Mouse (Mus musculus): ENCODE results near the gene Klrc1. TPM values are rescaled to one million over a fixed set of nuclear protein-coding genes. Genes with fewer than 3 reads are reported as not detected.
"Not testable (repeated sequence)": the region's sequence is repeated elsewhere in the genome, so short reads cannot be mapped to it uniquely, and the experiment has no call there.

The Klrc1 gene
- total RNA-seq (2021) = not detected

GRCm38 (mm10) chr6:129678873-129679272 is at the start of gene Klrc1:
Gene Klrc1, minus strand, starts transcription at chr6:129678973.
- intact Hi-C loops (cut with DNase I) = no loop called here
- DNase-seq (ENCODE audit: extremely low spot score in 1 of 2, low spot score in 2 of 2) = no peak

GRCm38 (mm10) chr6:129727237-129727636 is 48.5 kb upstream of the Klrc1 start:
- no peak for DNase-seq (ENCODE audit: extremely low spot score in 1 of 2, low spot score in 2 of 2)
- intact Hi-C loops (cut with DNase I) = no loop called here

- intact Hi-C loops (cut with DNase I) = no loop called here
- no peak for DNase-seq (ENCODE audit: extremely low spot score in 1 of 2, low spot score in 2 of 2)
Observed at GRCm38 (mm10) chr6:129721390-129721789, 42.6 kb upstream of the Klrc1 start.

GRCm38 (mm10) chr6:129720487-129720886 is 41.7 kb upstream of the Klrc1 start:
- intact Hi-C loops (cut with DNase I) = no loop called here
- DNase-seq (ENCODE audit: extremely low spot score in 1 of 2, low spot score in 2 of 2) = no peak

GRCm38 (mm10) chr6:129717032-129717431 is 38.3 kb upstream of the Klrc1 start, which contains the start of gene Klri1:
Gene Klri1, minus strand, starts transcription at chr6:129717132.
- intact Hi-C loops (cut with DNase I) = no loop called here
- DNase-seq (ENCODE audit: extremely low spot score in 1 of 2, low spot score in 2 of 2) = no peak

- DNase-seq (ENCODE audit: extremely low spot score in 1 of 2, low spot score in 2 of 2) = no peak
- intact Hi-C loops (cut with DNase I) = no loop called here
Observed at GRCm38 (mm10) chr6:129713566-129713965, 34.8 kb upstream of the Klrc1 start.

- DNase-seq (ENCODE audit: extremely low spot score in 1 of 2, low spot score in 2 of 2); intact Hi-C loops (cut with DNase I): not testable (repeated sequence)
Observed at GRCm38 (mm10) chr6:129691436-129691835, 12.7 kb upstream of the Klrc1 start.

GRCm38 (mm10) chr6:129680379-129680778 is 1.6 kb upstream of the Klrc1 start:
- no peak for DNase-seq (ENCODE audit: extremely low spot score in 1 of 2, low spot score in 2 of 2)
- intact Hi-C loops (cut with DNase I) = no loop called here

- intact Hi-C loops (cut with DNase I); DNase-seq (ENCODE audit: extremely low spot score in 1 of 2, low spot score in 2 of 2): not testable (repeated sequence)
Observed at GRCm38 (mm10) chr6:129661301-129661700, 17.5 kb downstream of the Klrc1 start.

- DNase-seq (ENCODE audit: extremely low spot score in 1 of 2, low spot score in 2 of 2); intact Hi-C loops (cut with DNase I): not testable (repeated sequence)
Observed at GRCm38 (mm10) chr6:129660589-129660988, 18.2 kb downstream of the Klrc1 start, which contains the start of gene Klrc2. Gene Klrc2, minus strand, starts transcription at chr6:129660689.

- DNase-seq (ENCODE audit: extremely low spot score in 1 of 2, low spot score in 2 of 2); intact Hi-C loops (cut with DNase I): not testable (repeated sequence)
Observed at GRCm38 (mm10) chr6:129644054-129644453, 34.7 kb downstream of the Klrc1 start.

- DNase-seq (ENCODE audit: extremely low spot score in 1 of 2, low spot score in 2 of 2); intact Hi-C loops (cut with DNase I): not testable (repeated sequence)
Observed at GRCm38 (mm10) chr6:129643237-129643636, 35.5 kb downstream of the Klrc1 start, which contains the start of gene Klrc3. Gene Klrc3, minus strand, starts transcription at chr6:129643337.

GRCm38 (mm10) chr6:129631046-129631445 is 47.7 kb downstream of the Klrc1 start:
- intact Hi-C loops (cut with DNase I); DNase-seq (ENCODE audit: extremely low spot score in 1 of 2, low spot score in 2 of 2): not testable (repeated sequence)

GRCm38 (mm10) chr6:129623735-129624134 is 55.0 kb downstream of the Klrc1 start, which contains the start of gene Klrk1:
Gene Klrk1, minus strand, starts transcription at chr6:129623864.
- intact Hi-C loops (cut with DNase I) = no loop called here

More at GRCm38 (mm10) chr6:129623735-129624134, 55.0 kb downstream of the Klrc1 start, which contains the start of gene Klrk1:
- no peak for DNase-seq (ENCODE audit: extremely low spot score in 1 of 2, low spot score in 2 of 2)

Small RNA genes within 50 kb of the gene (microRNA-seq; reads per million reads assigned to microRNA genes)
- not detected for gene Mir680-1

Other genes with a start within 250 kb of the Klrc1 start
- gene Clec1a, start 227.0 kb downstream of the Klrc1 start, total RNA-seq (2021) = 1 to 10 TPM; 1.5 to 2.6 TPM
- gene Olr1, start 171.8 kb downstream of the Klrc1 start, total RNA-seq (2021) = not detected
- gene Tmem52b, start 166.4 kb downstream of the Klrc1 start, total RNA-seq (2021) = not detected
- 100 to 1,000 TPM; 450 to 458 TPM for gene Gabarapl1, start 145.8 kb downstream of the Klrc1 start, total RNA-seq (2021)
- gene Klre1, start 101.1 kb downstream of the Klrc1 start, total RNA-seq (2021) = not detected
- not detected for gene Klrd1, start 87.2 kb downstream of the Klrc1 start, total RNA-seq (2021)
- not detected for gene Klrk1, start 55.1 kb downstream of the Klrc1 start, total RNA-seq (2021)
- gene Klrc3, start 35.6 kb downstream of the Klrc1 start, total RNA-seq (2021) = not detected
- gene Klrc2, start 18.3 kb downstream of the Klrc1 start, total RNA-seq (2021) = not detected
- not detected for gene Klri1, start 38.2 kb upstream of the Klrc1 start, total RNA-seq (2021)
- gene Klri2, start 61.5 kb upstream of the Klrc1 start, total RNA-seq (2021) = under 1 TPM; 0.14 to 0.19 TPM
- not detected for gene Gm156, start 105.3 kb upstream of the Klrc1 start, total RNA-seq (2021)
- gene Gm17631, start 183.7 kb upstream of the Klrc1 start, total RNA-seq (2021) = not detected
- gene Klra17, start 197.7 kb upstream of the Klrc1 start, total RNA-seq (2021) = not detected
- not detected for gene Klra5, start 238.7 kb upstream of the Klrc1 start, total RNA-seq (2021)